Mouse (Mus musculus) spleen, postnatal 10 days (tissue): ENCODE data around the gene Fads2.

Source experiments
- DNase-seq, 2 experiments: peaks; one replicate each; pipeline ENCODE4 v3.0.0; 2021 to 2022; ENCODE audit warnings: low spot score in 2 of 2

Gene Fads2

GRCm38 (mm10) chr19:10102054-10102700, 631 bp upstream of the Fads2 start:
- no peak for DNase-seq

- DNase-seq, result peak in 1 of 2 experiments; percentile 86
Observed at GRCm38 (mm10) chr19:10100631-10101071, 895 bp downstream of the Fads2 start.

GRCm38 (mm10) chr19:10097826-10098225, 3.7 kb downstream of the Fads2 start:
- DNase-seq, result no peak

GRCm38 (mm10) chr19:10096371-10096876, 5.1 kb downstream of the Fads2 start:
- DNase-seq, result no peak

GRCm38 (mm10) chr19:10094695-10095094, 6.9 kb downstream of the Fads2 start:
- DNase-seq, result no peak

- DNase-seq, result no peak
Observed at GRCm38 (mm10) chr19:10093829-10094228, 7.7 kb downstream of the Fads2 start.

GRCm38 (mm10) chr19:10086976-10087375, 14.6 kb downstream of the Fads2 start:
- no peak for DNase-seq

- no peak for DNase-seq
Observed at GRCm38 (mm10) chr19:10085454-10085853, 16.1 kb downstream of the Fads2 start.

- no peak for DNase-seq
Observed at GRCm38 (mm10) chr19:10082105-10082504, 19.4 kb downstream of the Fads2 start.

GRCm38 (mm10) chr19:10080384-10080783, 21.2 kb downstream of the Fads2 start:
- DNase-seq, result no peak

- DNase-seq, result no peak
Observed at GRCm38 (mm10) chr19:10078392-10078791, 23.2 kb downstream of the Fads2 start.

- DNase-seq, result no peak
Observed at GRCm38 (mm10) chr19:10073145-10073544, 28.4 kb downstream of the Fads2 start.

GRCm38 (mm10) chr19:10071892-10072291, 29.7 kb downstream of the Fads2 start:
- DNase-seq, result no peak

GRCm38 (mm10) chr19:10071166-10071565, 30.4 kb downstream of the Fads2 start:
- no peak for DNase-seq

- peak in 1 of 2 experiments; percentile 33 for DNase-seq
Observed at GRCm38 (mm10) chr19:10070186-10070980, 31.2 kb downstream of the Fads2 start.

- no peak for DNase-seq
Observed at GRCm38 (mm10) chr19:10067701-10068100, 33.8 kb downstream of the Fads2 start.

GRCm38 (mm10) chr19:10066502-10066901, 35.0 kb downstream of the Fads2 start:
- no peak for DNase-seq

- DNase-seq, result no peak
Observed at GRCm38 (mm10) chr19:10066189-10066500, 35.4 kb downstream of the Fads2 start.

- no peak for DNase-seq
Observed at GRCm38 (mm10) chr19:10065465-10066188, 35.9 kb downstream of the Fads2 start.

GRCm38 (mm10) chr19:10064173-10065012, 37.2 kb downstream of the Fads2 start:
- peak; percentile 31 to 57 for DNase-seq

GRCm38 (mm10) chr19:10062862-10063261, 38.7 kb downstream of the Fads2 start:
- no peak for DNase-seq
